26 mouse cellular contexts compared by ENCODE assay signal in the genomic region with DNA sequence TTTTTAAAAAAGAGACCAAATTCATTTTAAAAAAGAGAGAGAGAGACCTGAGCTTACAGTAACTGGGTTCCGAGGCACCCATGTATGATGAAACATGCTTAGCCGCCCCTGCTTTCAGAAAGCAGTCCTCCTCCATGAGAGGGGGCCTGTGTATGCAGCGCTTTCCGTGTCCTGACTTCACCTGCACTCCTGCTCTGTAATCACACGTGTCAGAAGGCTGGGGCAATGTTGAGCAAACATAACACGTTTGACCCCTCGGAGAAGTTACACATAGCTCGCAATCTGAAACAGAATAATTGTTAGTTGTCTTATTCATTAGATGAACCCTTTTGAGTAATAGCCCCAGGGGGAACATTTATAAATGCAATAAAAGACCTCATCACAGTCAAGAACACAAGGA. TPM values are rescaled to one million over a fixed set of nuclear protein-coding genes. Genes with fewer than 3 reads are reported as not detected.
A peak's percentile ranks its signal among the peaks of the same experiment; 100 is the strongest.
DNase-seq lines count a peak whose midpoint lies in the region; ATAC-seq and TF ChIP-seq lines count a peak whose summit lies in the region.
"Had no signal": no experiment of that assay in that cellular context is flagged by ENCODE, and none has a peak within 500 bp of the region (broad histone marks: within the 10 kb centered on the region; RNA-seq: fewer than 3 reads in every experiment).

No protein-coding gene starts in this region.

- H3K9ac ChIP-seq in intestine, embryonic 14.5 days (ENCODE audit: low read length): no peak overlapping the region
- no peak overlapping the region for H3K9ac ChIP-seq in liver, postnatal 0 days (replicated peaks)
- no peak overlapping the region; the same call in 1 of the 2 replicates for H3K9ac ChIP-seq in stomach, embryonic 16.5 days (ENCODE audit: low read length)
- no peak overlapping the region for H3K9ac ChIP-seq in hindbrain, embryonic 14.5 days
- H3K9ac ChIP-seq: forebrain, embryonic 13.5 days; forebrain, postnatal 0 days; heart, embryonic 13.5 days; hindbrain, embryonic 13.5 days had no signal

- DNase-seq in heart, adult 11 months: peak; percentile 39
- no peak for DNase-seq in heart, postnatal 4 days
- DNase-seq in intestine, embryonic 14.5 days (ENCODE audit: low spot score): no peak
- DNase-seq in liver, postnatal 0 days: no peak
- no peak for DNase-seq in midbrain, embryonic 10.5 days (ENCODE audit: low spot score)
- no peak for DNase-seq in hindbrain, embryonic 14.5 days (ENCODE audit: low spot score)
- no peak for DNase-seq in layer of hippocampus, adult 18-20 months (ENCODE audit: low spot score in 2 of 2)
- DNase-seq: adrenal gland, postnatal 14 days; B cell, adult 2 months; cerebellum, adult 11-12 months; cerebellum, adult 9-10 months; forebrain, postnatal 0 days; gastrocnemius, postnatal 14 days; heart, postnatal 36 days had no signal

- H3K4me2 ChIP-seq in intestine, embryonic 14.5 days (ENCODE audit: low read length): no peak overlapping the region
- no peak overlapping the region for H3K4me2 ChIP-seq in liver, postnatal 0 days (ENCODE audit: low read depth, low read length)
- H3K4me2 ChIP-seq in stomach, embryonic 16.5 days (ENCODE audit: low read depth, low read length): peak overlapping the region; percentile 36
- no peak overlapping the region for H3K4me2 ChIP-seq in hindbrain, embryonic 14.5 days (replicated peaks)
- H3K4me2 ChIP-seq: forebrain, embryonic 13.5 days; heart, embryonic 13.5 days; hindbrain, embryonic 13.5 days had no signal

- no peak overlapping the region for H3K4me3 ChIP-seq in intestine, embryonic 14.5 days (ENCODE audit: low read depth, low read length)
- no peak overlapping the region for H3K4me3 ChIP-seq in liver, postnatal 0 days (ENCODE audit: low read depth, low read length)
- no peak overlapping the region for H3K4me3 ChIP-seq in stomach, embryonic 16.5 days (replicated peaks; ENCODE audit: low read length)
- H3K4me3 ChIP-seq in midbrain, embryonic 10.5 days: no peak overlapping the region
- H3K4me3 ChIP-seq in hindbrain, embryonic 14.5 days (replicated peaks; ENCODE audit: low read length): no peak overlapping the region
- H3K4me3 ChIP-seq: embryonic facial prominence, embryonic 10.5 days; forebrain, embryonic 13.5 days; heart, embryonic 13.5 days; hindbrain, embryonic 13.5 days had no signal

- TF ChIP-seq CTCF in liver, postnatal 0 days (IDR thresholded peaks at IDR 0.05; ENCODE audit: low read depth): no peak

- no peak for TF ChIP-seq EP300 in liver, postnatal 0 days (IDR thresholded peaks at IDR 0.05; ENCODE audit: low read depth)

- peak overlapping the region; percentile 10; the same call in 1 of the 2 replicates for H3K27ac ChIP-seq in intestine, embryonic 14.5 days (ENCODE audit: low read depth)
- no peak overlapping the region for H3K27ac ChIP-seq in liver, postnatal 0 days (ENCODE audit: low read depth)
- peak overlapping the region; percentile 91 for H3K27ac ChIP-seq in stomach, embryonic 16.5 days (ENCODE audit: low read length)
- no peak overlapping the region for H3K27ac ChIP-seq in midbrain, embryonic 10.5 days (replicated peaks)
- no peak overlapping the region for H3K27ac ChIP-seq in hindbrain, embryonic 14.5 days
- H3K27ac ChIP-seq: embryonic facial prominence, embryonic 10.5 days; forebrain, embryonic 13.5 days; heart, embryonic 13.5 days; hindbrain, embryonic 13.5 days had no signal

- peaks cover 6% of the 10 kb centered on the region for H3K27me3 ChIP-seq in intestine, embryonic 14.5 days (replicated peaks; ENCODE audit: control insufficient read depth, insufficient read depth, low read length)
- peaks cover 4% of the 10 kb centered on the region; the same call in 1 of the 2 replicates for H3K27me3 ChIP-seq in liver, postnatal 0 days (ENCODE audit: insufficient read depth, low read length)
- H3K27me3 ChIP-seq in stomach, embryonic 16.5 days (ENCODE audit: control insufficient read depth, insufficient read depth, low read length): no peaks in the 10 kb centered on the region; the same call in 1 of the 2 replicates
- peaks cover 41% of the 10 kb centered on the region for H3K27me3 ChIP-seq in midbrain, embryonic 10.5 days (ENCODE audit: low read depth, poor library complexity, severe bottlenecking)
- H3K27me3 ChIP-seq in hindbrain, embryonic 14.5 days (ENCODE audit: control insufficient read depth, insufficient read depth, low read length): peaks cover 33% of the 10 kb centered on the region
- H3K27me3 ChIP-seq: Patski had no signal

- no peaks in the 10 kb centered on the region for H3K4me1 ChIP-seq in intestine, embryonic 14.5 days (replicated peaks; ENCODE audit: control insufficient read depth, insufficient read depth, low read length)
- no peaks in the 10 kb centered on the region for H3K4me1 ChIP-seq in liver, postnatal 0 days (ENCODE audit: insufficient read depth)
- peaks cover 5% of the 10 kb centered on the region; the same call in 1 of the 2 replicates for H3K4me1 ChIP-seq in stomach, embryonic 16.5 days (ENCODE audit: control insufficient read depth, insufficient read depth, low read length)
- peaks cover 11% of the 10 kb centered on the region for H3K4me1 ChIP-seq in midbrain, embryonic 10.5 days
- H3K4me1 ChIP-seq in hindbrain, embryonic 14.5 days (replicated peaks; ENCODE audit: control insufficient read depth, insufficient read depth, low read length): no peaks in the 10 kb centered on the region
- H3K4me1 ChIP-seq: forebrain, embryonic 13.5 days; hindbrain, embryonic 13.5 days had no signal

- no peaks in the 10 kb centered on the region for H3K36me3 ChIP-seq in intestine, embryonic 14.5 days (ENCODE audit: control insufficient read depth, insufficient read depth, low read length)
- no peaks in the 10 kb centered on the region for H3K36me3 ChIP-seq in liver, postnatal 0 days (replicated peaks; ENCODE audit: insufficient read depth, low read length)
- H3K36me3 ChIP-seq in stomach, embryonic 16.5 days (ENCODE audit: control insufficient read depth, insufficient read depth, low read length): no peaks in the 10 kb centered on the region
- no peaks in the 10 kb centered on the region for H3K36me3 ChIP-seq in midbrain, embryonic 10.5 days
- no peaks in the 10 kb centered on the region for H3K36me3 ChIP-seq in hindbrain, embryonic 14.5 days (replicated peaks; ENCODE audit: control insufficient read depth, insufficient read depth)
- H3K36me3 ChIP-seq: embryonic facial prominence, embryonic 10.5 days; heart, embryonic 13.5 days; hindbrain, embryonic 13.5 days had no signal

- WGBS in intestine, embryonic 14.5 days: 73% methylated on average over 8 of the region's 8 CpGs
- WGBS in liver, postnatal 0 days (ENCODE audit: insufficient replicate concordance): 58% methylated on average over 8 of the region's 8 CpGs
- 55% methylated on average over 8 of the region's 8 CpGs for WGBS in stomach, embryonic 16.5 days
- 84% methylated on average over 8 of the region's 8 CpGs for WGBS in midbrain, embryonic 10.5 days
- 82% methylated on average over 8 of the region's 8 CpGs for WGBS in hindbrain, embryonic 14.5 days

- ATAC-seq in intestine, embryonic 14.5 days (replicated peaks; ENCODE audit: low FRiP score, low TSS enrichment, low read depth): no peak
- ATAC-seq in liver, postnatal 0 days: peak; percentile 78
- ATAC-seq in stomach, embryonic 16.5 days (ENCODE audit: insufficient read depth, low FRiP score): peak; percentile 49; the same call in 1 of the 2 replicates
- no peak for ATAC-seq in hindbrain, embryonic 14.5 days (ENCODE audit: low FRiP score)
- ATAC-seq: forebrain, embryonic 13.5 days; forebrain, postnatal 0 days had no signal

- no peaks in the 10 kb centered on the region for H3K9me3 ChIP-seq in intestine, embryonic 14.5 days (ENCODE audit: control insufficient read depth, low read length)
- H3K9me3 ChIP-seq in liver, postnatal 0 days (ENCODE audit: low read length): no peaks in the 10 kb centered on the region
- H3K9me3 ChIP-seq in stomach, embryonic 16.5 days (replicated peaks; ENCODE audit: control insufficient read depth, low read length): no peaks in the 10 kb centered on the region
- no peaks in the 10 kb centered on the region for H3K9me3 ChIP-seq in midbrain, embryonic 10.5 days (replicated peaks)
- no peaks in the 10 kb centered on the region for H3K9me3 ChIP-seq in hindbrain, embryonic 14.5 days (ENCODE audit: control insufficient read depth, low read length)
- H3K9me3 ChIP-seq: embryonic facial prominence, embryonic 10.5 days; forebrain, embryonic 13.5 days; heart, embryonic 13.5 days; hindbrain, embryonic 13.5 days had no signal

RNA-seq across cellular contexts. Expression of gene A530084C06Rik, which starts 8.0 kb away (rescaled TPM):
- not detected for total RNA-seq in heart, postnatal 4 days (2021)
- not detected in 2 replicates for polyA plus RNA-seq in intestine, embryonic 14.5 days (2014; fragmentation: Nextera tagmentation; extraction: Ambion mirVana)
- polyA plus RNA-seq in liver, postnatal 0 days (2015; fragmentation: Nextera tagmentation; extraction: Ambion mirVana): not detected in 2 replicates
- polyA plus RNA-seq in stomach, embryonic 16.5 days (2015; fragmentation: Nextera tagmentation; extraction: Ambion mirVana): not detected in 2 replicates
- polyA plus RNA-seq in midbrain, embryonic 10.5 days (2016; fragmentation: Nextera tagmentation; extraction: Ambion mirVana): not detected in 2 replicates
- polyA plus RNA-seq in hindbrain, embryonic 14.5 days (2014; fragmentation: Nextera tagmentation; extraction: Ambion mirVana): not detected in 2 replicates
- under 1 TPM; 0.48 to 0.92 TPM for total RNA-seq in layer of hippocampus, adult 18-20 months (2021)
- total RNA-seq: adrenal gland, adult 18-20 months; adrenal gland, postnatal 14 days; gastrocnemius, adult 18-20 months; gastrocnemius, postnatal 14 days; MEL had no signal
- polyA plus RNA-seq: activated CD4-positive, CD25-positive, alpha-beta regulatory T cell, adult 4 months; embryonic facial prominence, embryonic 10.5 days; embryonic facial prominence, embryonic 14.5 days; forebrain, embryonic 13.5 days; forebrain, postnatal 0 days; heart, embryonic 13.5 days; heart, postnatal 0 days; hindbrain, embryonic 13.5 days; Patski had no signal

RNA-seq across cellular contexts. Expression of gene Foxq1, which starts 11.2 kb away (rescaled TPM):
- total RNA-seq in heart, postnatal 4 days (2021): under 1 TPM in 1 of 2 experiments, not detected in 1; 0.07 TPM
- 1.5 TPM in 2 replicates for polyA plus RNA-seq in intestine, embryonic 14.5 days (2014; fragmentation: Nextera tagmentation; extraction: Ambion mirVana)
- polyA plus RNA-seq in liver, postnatal 0 days (2015; fragmentation: Nextera tagmentation; extraction: Ambion mirVana): 3.4 and 4.6 TPM in 2 replicates
- 8.9 and 9.6 TPM in 2 replicates for polyA plus RNA-seq in stomach, embryonic 16.5 days (2015; fragmentation: Nextera tagmentation; extraction: Ambion mirVana)
- 0.70 and 1.5 TPM in 2 replicates for polyA plus RNA-seq in midbrain, embryonic 10.5 days (2016; fragmentation: Nextera tagmentation; extraction: Ambion mirVana)
- polyA plus RNA-seq in hindbrain, embryonic 14.5 days (2014; fragmentation: Nextera tagmentation; extraction: Ambion mirVana): 2.9 and 3.1 TPM in 2 replicates
- 1 to 10 TPM; 2.0 to 2.6 TPM for total RNA-seq in layer of hippocampus, adult 18-20 months (2021)
- total RNA-seq: gastrocnemius, postnatal 14 days; MEL had no signal
- polyA plus RNA-seq: activated CD4-positive, CD25-positive, alpha-beta regulatory T cell, adult 4 months had no signal

RNA-seq across cellular contexts. Expression of gene Foxf2, which starts 58.5 kb away (rescaled TPM):
- not detected for total RNA-seq in heart, postnatal 4 days (2021)
- polyA plus RNA-seq in intestine, embryonic 14.5 days (2014; fragmentation: Nextera tagmentation; extraction: Ambion mirVana): 27.8 and 28.3 TPM in 2 replicates
- not detected in 2 replicates for polyA plus RNA-seq in liver, postnatal 0 days (2015; fragmentation: Nextera tagmentation; extraction: Ambion mirVana)
- polyA plus RNA-seq in stomach, embryonic 16.5 days (2015; fragmentation: Nextera tagmentation; extraction: Ambion mirVana): 11.9 and 12.2 TPM in 2 replicates
- 7.0 and 7.1 TPM in 2 replicates for polyA plus RNA-seq in midbrain, embryonic 10.5 days (2016; fragmentation: Nextera tagmentation; extraction: Ambion mirVana)
- polyA plus RNA-seq in hindbrain, embryonic 14.5 days (2014; fragmentation: Nextera tagmentation; extraction: Ambion mirVana): 5.3 and 6.2 TPM in 2 replicates
- 1 to 10 TPM; 4.0 to 5.5 TPM for total RNA-seq in layer of hippocampus, adult 18-20 months (2021)
- total RNA-seq: adrenal gland, postnatal 14 days; MEL had no signal
- polyA plus RNA-seq: activated CD4-positive, CD25-positive, alpha-beta regulatory T cell, adult 4 months; heart, postnatal 0 days had no signal

Comparison
In these comparisons a context has a peak if more than half of its experiments do, and no peak if none do; other contexts are left out.
1. ATAC-seq: peak in liver, postnatal 0 days (single experiment) and stomach, embryonic 16.5 days (single experiment); none in intestine, embryonic 14.5 days (single experiment) and hindbrain, embryonic 14.5 days (single experiment).
2. H3K27ac ChIP-seq: peak in intestine, embryonic 14.5 days (single experiment) and stomach, embryonic 16.5 days (single experiment); none in liver, postnatal 0 days (single experiment), midbrain, embryonic 10.5 days (single experiment) and hindbrain, embryonic 14.5 days (single experiment).